Mouse (Mus musculus) lung, embryonic 16.5 days (tissue): ENCODE data around the gene S100a16. TPM values are rescaled to one million over a fixed set of nuclear protein-coding genes. Genes with fewer than 3 reads are reported as not detected.
A peak's percentile ranks its signal among the peaks of the same experiment; 100 is the strongest.

ENCODE experiments used
- ATAC-seq: fragments of 200-750 bp; cut with Nextera tagmentation; 2 replicates; pipeline ENCODE4 v1.8.0; 2017; ENCODE audit warnings: low read depth, mild to moderate bottlenecking, moderate library complexity
- H3K27ac ChIP-seq: fragments of 300-500 bp; sonication (generic); 2 replicates; pipeline ENCODE4 v1.5.1; 2014; ENCODE audit warnings: mild to moderate bottlenecking, control low read depth, low read length
- H3K27me3 ChIP-seq: fragments of 300-500 bp; sonication (generic); 2 replicates; pipeline ENCODE4 v1.6.1; 2014; ENCODE audit warnings: low read depth, low read length, mixed read lengths; ENCODE audit not compliant: control insufficient read depth, insufficient read depth
- H3K36me3 ChIP-seq: fragments of 300-500 bp; sonication (generic); 2 replicates; pipeline ENCODE4 v1.6.1; 2014; ENCODE audit warnings: low read length; ENCODE audit not compliant: control insufficient read depth, insufficient read depth
- H3K4me1 ChIP-seq: fragments of 300-500 bp; sonication (generic); replicated peaks from 2 replicates; pipeline ENCODE4 v1.6.1; 2014; ENCODE audit warnings: low read length, mixed read lengths; ENCODE audit not compliant: control insufficient read depth, insufficient read depth
- H3K4me2 ChIP-seq: fragments of 300-500 bp; sonication (generic); 2 replicates; pipeline ENCODE4 v1.6.1; 2014; ENCODE audit warnings: low read depth, low read length, control low read depth
- H3K4me3 ChIP-seq: fragments of 300-500 bp; sonication (generic); 2 replicates; pipeline ENCODE4 v1.5.1; 2014; ENCODE audit warnings: mild to moderate bottlenecking, low read length, control low read depth
- H3K9ac ChIP-seq: fragments of 300-500 bp; sonication (generic); 2 replicates; pipeline ENCODE4 v1.6.1; 2014; ENCODE audit warnings: low read length, control low read depth
- H3K9me3 ChIP-seq: fragments of 300-500 bp; sonication (generic); 2 replicates; pipeline ENCODE4 v1.6.1; 2016; ENCODE audit warnings: low read length; ENCODE audit not compliant: control insufficient read depth
- WGBS: fragments of 180-500 bp; shearing (Covaris S2); extraction: QIAGEN DNeasy Blood & Tissue Kit; methylation state at CpG from one replicate; pipeline ENCODE4 v1.1.7; 2014; 5-methylcytosine and 5-hydroxymethylcytosine counted together
- polyA plus RNA-seq: library from polyadenylated mRNA; unstranded; fragments of >200 nt; fragmentation: Nextera tagmentation; extraction: Ambion mirVana; gene quantifications from 2 replicates; pipeline ENCODE4 v1.2.1, GENCODE M21; 2015

S100a16 gene
- polyA plus RNA-seq, 1 experiment from 2014 or later, result 241 TPM

DNA sequence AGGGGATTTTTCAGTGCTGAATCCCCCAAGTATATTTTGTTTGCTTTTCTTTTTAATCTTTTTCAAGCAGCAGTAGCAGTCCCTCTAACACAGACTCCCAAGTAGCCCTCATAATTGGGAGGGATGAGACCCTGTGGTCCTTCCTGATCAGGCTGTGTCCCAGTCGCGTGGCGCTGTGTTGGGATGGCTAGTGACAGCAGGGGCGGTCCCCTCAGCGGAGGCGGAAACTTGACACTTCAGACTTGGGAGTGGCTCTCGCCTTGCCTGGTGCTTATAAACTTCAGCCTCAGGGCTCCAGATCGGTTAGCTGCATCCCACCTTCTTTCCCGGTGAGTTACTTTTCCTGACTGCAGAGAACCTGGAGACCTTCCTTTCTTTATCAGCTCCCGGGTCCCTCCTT, 22.4 kb upstream of the S100a16 start:
- Histone ChIP-seq H3K9me3 (no peaks in the 10 kb centered on the region), H3K27me3 (no peaks in the 10 kb centered on the region), H3K36me3 (no peaks in the 10 kb centered on the region), H3K9ac (peak overlapping the region; percentile 66), H3K4me1 (peaks cover 13% of the 10 kb centered on the region), H3K4me2 (peak overlapping the region; percentile 76), H3K4me3 (peak overlapping the region; percentile 57), H3K27ac (peak overlapping the region; percentile 58)
- WGBS, result 0% methylated on average over 10 of the region's 10 CpGs
- peak; percentile 89 for ATAC-seq

DNA sequence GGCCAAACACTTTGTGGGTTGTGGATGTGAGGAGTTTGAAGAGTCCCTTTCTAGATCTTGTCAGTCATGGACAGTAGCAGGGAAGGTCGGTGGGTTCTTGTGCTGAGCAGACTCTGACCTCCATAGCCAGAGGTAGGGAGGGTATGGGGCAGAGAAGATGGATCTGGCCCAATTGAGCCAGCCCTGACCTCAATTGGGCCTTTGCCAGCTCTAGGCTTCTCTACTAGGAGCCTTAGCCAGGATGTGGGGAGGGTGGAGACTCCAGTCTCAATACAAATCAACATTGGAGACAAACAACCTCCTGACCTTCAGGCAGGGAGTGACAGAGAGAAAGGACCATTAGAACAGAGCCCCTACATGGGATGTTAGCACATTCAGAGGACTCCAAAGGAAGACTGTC, 21.8 kb upstream of the S100a16 start:
- H3K4me1 ChIP-seq, result peaks cover 12% of the 10 kb centered on the region
- no peaks in the 10 kb centered on the region for H3K9me3 ChIP-seq
- H3K9ac ChIP-seq, result peak overlapping the region; percentile 66
- H3K27me3 ChIP-seq, result no peaks in the 10 kb centered on the region
- ATAC-seq, result no peak; the same call in 1 of the 2 replicates
- H3K4me2 ChIP-seq, result peak overlapping the region; percentile 76
- 25% methylated on average over 1 of the region's 1 CpGs for WGBS
- peak overlapping the region; percentile 57 for H3K4me3 ChIP-seq
- peak overlapping the region; percentile 58; the same call in 1 of the 2 replicates for H3K27ac ChIP-seq
- H3K36me3 ChIP-seq, result no peaks in the 10 kb centered on the region

- Histone ChIP-seq H3K27ac (no peak overlapping the region), H3K9ac (no peak overlapping the region), H3K27me3 (no peaks in the 10 kb centered on the region), H3K4me1 (peaks cover 12% of the 10 kb centered on the region), H3K36me3 (no peaks in the 10 kb centered on the region), H3K4me3 (no peak overlapping the region), H3K9me3 (no peaks in the 10 kb centered on the region), H3K4me2 (no peak overlapping the region)
- 82% methylated on average over 4 of the region's 4 CpGs for WGBS
- no peak for ATAC-seq
Observed at GRCm38 (mm10) chr3:90515789-90516188, 21.3 kb upstream of the S100a16 start.

DNA sequence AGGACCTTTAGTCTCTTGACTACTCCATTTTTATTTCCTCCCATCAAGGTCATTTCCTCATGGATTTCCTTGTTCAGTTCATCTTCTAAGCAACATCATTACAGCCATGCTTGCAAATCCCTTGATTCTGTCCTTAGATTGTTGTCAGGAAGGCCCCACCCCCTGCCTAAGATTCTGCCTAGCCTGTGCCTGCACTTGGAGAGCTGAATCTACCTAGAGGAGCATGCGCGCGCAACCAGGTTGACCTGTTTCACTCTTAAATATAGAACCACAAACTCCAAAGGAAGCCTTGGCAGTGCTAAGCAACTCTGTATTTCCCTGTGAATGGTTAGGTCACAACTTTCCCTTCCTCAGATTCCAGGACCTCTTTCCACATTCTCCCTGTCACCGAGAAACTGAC, 19.3 kb upstream of the S100a16 start:
- Histone ChIP-seq H3K4me1 (peaks cover 12% of the 10 kb centered on the region), H3K4me3 (no peak overlapping the region), H3K4me2 (no peak overlapping the region), H3K9ac (no peak overlapping the region), H3K9me3 (no peaks in the 10 kb centered on the region), H3K27ac (no peak overlapping the region), H3K27me3 (no peaks in the 10 kb centered on the region), H3K36me3 (no peaks in the 10 kb centered on the region)
- no peak for ATAC-seq
- 67% methylated on average over 4 of the region's 4 CpGs for WGBS

DNA sequence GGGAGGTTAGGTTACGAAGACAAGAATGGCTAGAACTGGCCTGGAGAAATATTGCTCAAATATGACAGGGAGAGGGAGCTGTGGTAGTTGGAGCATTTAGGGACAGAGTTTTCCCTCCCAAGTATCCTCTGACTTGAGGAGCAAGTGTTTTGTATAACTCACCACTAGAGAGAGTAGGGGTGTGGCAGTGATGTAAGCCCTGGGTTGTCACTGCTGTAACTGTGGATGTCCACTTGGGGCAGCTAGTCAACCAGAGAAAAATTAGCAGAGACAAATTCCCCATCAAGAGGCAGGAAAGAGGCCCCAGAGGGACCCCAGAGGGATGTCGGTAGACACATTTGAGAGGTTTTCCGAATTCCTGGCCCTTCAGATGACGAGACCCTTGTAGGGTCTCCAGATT, 11.6 kb upstream of the S100a16 start:
- no peaks in the 10 kb centered on the region for H3K36me3 ChIP-seq
- H3K4me3 ChIP-seq, result no peak overlapping the region
- H3K27ac ChIP-seq, result peak overlapping the region; percentile 43; the same call in 1 of the 2 replicates
- 54% methylated on average over 4 of the region's 4 CpGs for WGBS
- no peak overlapping the region for H3K4me2 ChIP-seq
- peaks cover 14% of the 10 kb centered on the region for H3K4me1 ChIP-seq
- no peak for ATAC-seq
- H3K9ac ChIP-seq, result no peak overlapping the region
- H3K9me3 ChIP-seq, result no peaks in the 10 kb centered on the region
- no peaks in the 10 kb centered on the region for H3K27me3 ChIP-seq

DNA sequence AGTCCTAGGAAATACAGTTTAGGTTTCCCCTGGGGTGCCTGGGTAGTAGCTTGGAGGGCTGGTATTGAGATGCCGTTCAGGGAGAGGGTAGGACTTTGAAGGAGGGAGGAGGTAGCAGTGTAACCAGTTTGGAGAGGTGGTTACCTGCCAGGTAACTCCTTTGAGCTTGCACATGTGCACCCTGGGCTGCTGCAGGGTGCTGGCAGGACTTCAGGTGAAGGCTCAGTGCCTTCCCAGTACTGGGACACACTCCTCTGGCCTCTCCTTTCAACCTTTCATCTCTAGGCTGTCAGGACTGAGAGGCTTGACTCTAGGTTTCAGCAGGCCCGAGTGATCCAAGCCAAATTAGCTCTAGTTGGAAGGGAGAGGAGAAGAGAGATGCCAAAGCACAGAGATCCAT, 11.0 kb upstream of the S100a16 start:
- H3K4me2 ChIP-seq, result no peak overlapping the region
- H3K27ac ChIP-seq, result peak overlapping the region; percentile 43
- peak; percentile 36 for ATAC-seq
- no peak overlapping the region for H3K9ac ChIP-seq
- H3K4me1 ChIP-seq, result peaks cover 14% of the 10 kb centered on the region
- H3K9me3 ChIP-seq, result no peaks in the 10 kb centered on the region
- no peaks in the 10 kb centered on the region for H3K36me3 ChIP-seq
- H3K27me3 ChIP-seq, result no peaks in the 10 kb centered on the region
- H3K4me3 ChIP-seq, result no peak overlapping the region
- WGBS, result 66% methylated on average over 2 of the region's 2 CpGs

DNA sequence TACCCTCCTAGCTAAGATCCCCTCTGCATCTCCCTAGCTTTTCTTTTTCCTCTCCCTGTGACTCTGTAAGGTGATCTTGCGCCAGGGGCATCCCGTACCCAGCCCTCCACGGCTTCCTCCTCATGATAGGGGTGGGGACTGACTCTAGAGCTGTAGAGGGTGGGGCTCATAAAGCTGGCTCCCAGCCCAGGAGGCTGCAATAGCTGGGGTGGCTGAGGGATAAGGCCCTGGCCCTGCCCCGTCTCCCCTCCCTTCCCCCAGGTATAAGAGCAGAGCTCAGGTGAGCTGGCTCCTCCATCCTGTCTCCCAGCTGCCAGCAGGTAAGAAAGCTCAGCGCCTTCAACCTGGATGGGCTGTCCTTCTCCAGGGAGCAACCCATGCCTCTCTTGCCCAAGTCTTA, 10.5 kb upstream of the S100a16 start, which contains the start of gene S100a14:
S100a14 (plus strand) TSS at position 277 of the 400 bp plus-strand sequence.
- Histone ChIP-seq H3K4me3 (peak within 1 kb of the TSS; percentile 11; the same call in 1 of the 2 replicates), H3K36me3 (no peaks in the 10 kb centered on the region), H3K9ac (0 out of 2 replicates have a peak within 1 kb of the TSS, but pooled peaks have one; percentile 29), H3K4me2 (peak within 1 kb of the TSS; percentile 41), H3K4me1 (peaks cover 14% of the 10 kb centered on the region), H3K27ac (peak within 1 kb of the TSS; percentile 69), H3K9me3 (no peaks in the 10 kb centered on the region), H3K27me3 (no peaks in the 10 kb centered on the region)
- whole genome bisulfite sequencing, result 29% methylated on average over 5 of the region's 5 CpGs
- ATAC-seq, result peak; percentile 94

GRCm38 (mm10) chr3:90527291-90527873, 9.7 kb upstream of the S100a16 start:
- Histone ChIP-seq H3K27me3 (no peaks in the 10 kb centered on the region), H3K36me3 (no peaks in the 10 kb centered on the region), H3K4me2 (0 out of 2 replicates have a peak overlapping the region, but pooled peaks have one; percentile 41), H3K4me1 (peaks cover 14% of the 10 kb centered on the region), H3K4me3 (peak overlapping the region; percentile 11; the same call in 1 of the 2 replicates), H3K9me3 (no peaks in the 10 kb centered on the region), H3K9ac (0 out of 2 replicates have a peak overlapping the region, but pooled peaks have one; percentile 29), H3K27ac (peak overlapping the region; percentile 6; the same call in 1 of the 2 replicates)
- ATAC-seq, result peak; percentile 32
- 71% methylated on average over 7 of the region's 7 CpGs for WGBS

GRCm38 (mm10) chr3:90531713-90532112, 5.3 kb upstream of the S100a16 start:
- no peak for ATAC-seq
- WGBS, result 48% methylated on average over 5 of the region's 5 CpGs

More at GRCm38 (mm10) chr3:90531713-90532112, 5.3 kb upstream of the S100a16 start:
- Histone ChIP-seq H3K36me3 (no peaks in the 10 kb centered on the region), H3K9ac (no peak overlapping the region), H3K9me3 (no peaks in the 10 kb centered on the region), H3K4me3 (no peak overlapping the region), H3K4me1 (peaks cover 8% of the 10 kb centered on the region), H3K27me3 (no peaks in the 10 kb centered on the region), H3K27ac (no peak overlapping the region), H3K4me2 (no peak overlapping the region)
